Mouse (Mus musculus) CH12.LX (cell line): ENCODE results near the gene Pbxip1. TPM values are rescaled to one million over a fixed set of nuclear protein-coding genes. Genes with fewer than 3 reads are reported as not detected.

ENCODE experiments used
- DNase-seq: peaks from one replicate; pipeline ENCODE4 v3.0.0-alpha.2; 2013; ENCODE audit errors: extremely low read depth
- H3K27ac ChIP-seq: 2 replicates; pipeline ENCODE4 v1.5.1; 2012; ENCODE audit warnings: low read depth, mild to moderate bottlenecking, control low read depth, moderate library complexity; ENCODE audit not compliant: insufficient read depth
- H3K27me3 ChIP-seq: replicated peaks from 2 replicates; pipeline ENCODE3; 2012; ENCODE audit warnings: inconsistent platforms
- H3K36me3 ChIP-seq, 2 experiments: replicated peaks in 1 of 2; 2 replicates each; pipeline versions ENCODE3 to v1.6.1; 2012; ENCODE audit warnings: inconsistent platforms in 1 of 2, low read length in 1 of 2, mild to moderate bottlenecking in 1 of 2, mixed read lengths in 1 of 2, moderate library complexity in 1 of 2; ENCODE audit not compliant: control insufficient read depth in 1 of 2, insufficient read depth in 1 of 2
- H3K4me1 ChIP-seq, 2 experiments: 2 replicates each; pipeline ENCODE4 v1.6.1; 2012; ENCODE audit warnings: inconsistent platforms in 1 of 2, moderate library complexity in 1 of 2; ENCODE audit not compliant: insufficient read depth in 2 of 2, control insufficient read depth in 1 of 2
- H3K4me2 ChIP-seq: 2 replicates; pipeline ENCODE4 v1.6.1; 2012; ENCODE audit warnings: low read depth, mild to moderate bottlenecking, control low read depth; ENCODE audit not compliant: poor library complexity, insufficient read depth, severe bottlenecking
- H3K4me3 ChIP-seq, 3 experiments: fragments of 150-350 bp in 1 of 3; sonication (generic) in 1 of 3; replicated peaks in 1 of 3; 2 replicates each; pipeline versions ENCODE3 to v1.5.1; 2011 to 2012; ENCODE audit warnings: low read depth in 2 of 3, low read length in 2 of 3, mild to moderate bottlenecking in 2 of 3, moderate library complexity in 2 of 3, control low read depth in 1 of 3, improper control_type of control experiment in 1 of 3, inconsistent platforms in 1 of 3, mixed read lengths in 1 of 3; ENCODE audit not compliant: poor library complexity in 1 of 3
- H3K79me2 ChIP-seq: replicated peaks from 2 replicates; pipeline ENCODE4 v1.6.1; 2012; ENCODE audit warnings: mild to moderate bottlenecking, moderate library complexity; ENCODE audit not compliant: control insufficient read depth, poor library complexity, insufficient read depth, severe bottlenecking; ENCODE audit errors: extremely low read depth
- H3K9ac ChIP-seq: 2 replicates; pipeline ENCODE4 v1.6.1; 2012; ENCODE audit warnings: low read depth, mild to moderate bottlenecking, control low read depth, moderate library complexity; ENCODE audit not compliant: insufficient read depth
- H3K9me3 ChIP-seq: replicated peaks from 2 replicates; pipeline ENCODE3; 2012; ENCODE audit warnings: low read length, inconsistent platforms, mixed read lengths
- BHLHE40 ChIP-seq: IDR thresholded peaks from 2 replicates; pipeline ENCODE4 v1.6.1; 2011; ENCODE audit warnings: mild to moderate bottlenecking, low read depth, low read length, improper control_type of control experiment
- CHD1 ChIP-seq: IDR thresholded peaks from 2 replicates; pipeline ENCODE4 v1.6.1; 2012; ENCODE audit warnings: low read depth, low read length, improper control_type of control experiment, inconsistent platforms
- CHD2 ChIP-seq: IDR thresholded peaks from 2 replicates; pipeline ENCODE4 v1.6.1; 2011; ENCODE audit warnings: low read length, improper control_type of control experiment
- CTCF ChIP-seq, 2 experiments: IDR thresholded peaks in 1 of 2; conservative IDR thresholded peaks in 1 of 2; 2 replicates each; pipeline ENCODE4 v1.5.1; 2011 to 2012; ENCODE audit warnings: low read depth in 2 of 2, low read length in 2 of 2, improper control_type of control experiment in 1 of 2, inconsistent platforms in 1 of 2, mild to moderate bottlenecking in 1 of 2, moderate library complexity in 1 of 2
- ELF1 ChIP-seq: IDR thresholded peaks from 2 replicates; pipeline ENCODE4 v1.6.1; 2014; ENCODE audit warnings: low read depth, mild to moderate bottlenecking, inconsistent platforms, low read length, improper control_type of control experiment
- EP300 ChIP-seq: IDR thresholded peaks from 2 replicates; pipeline ENCODE4 v1.6.1; 2011; ENCODE audit warnings: low read length, improper control_type of control experiment
- ETS1 ChIP-seq: conservative IDR thresholded peaks from 2 replicates; pipeline ENCODE4 v1.6.1; 2012; ENCODE audit warnings: low read depth, mild to moderate bottlenecking, inconsistent platforms, low read length, improper control_type of control experiment, moderate library complexity
- GABPA ChIP-seq: IDR thresholded peaks from 2 replicates; pipeline ENCODE4 v1.6.1; 2012; ENCODE audit warnings: low read depth, low read length, improper control_type of control experiment, inconsistent platforms; ENCODE audit not compliant: insufficient replicate concordance
- HCFC1 ChIP-seq: IDR thresholded peaks from 2 replicates; pipeline ENCODE4 v1.6.1; 2012; ENCODE audit warnings: low read depth, mild to moderate bottlenecking, inconsistent platforms, low read length, improper control_type of control experiment
- IRF4 ChIP-seq: IDR thresholded peaks from 2 replicates; pipeline ENCODE4 v1.6.1; 2014; ENCODE audit warnings: low read depth, mild to moderate bottlenecking, inconsistent platforms, low read length, improper control_type of control experiment
- JUN ChIP-seq: IDR thresholded peaks from 2 replicates; pipeline ENCODE4 v1.6.1; 2011; ENCODE audit warnings: low read depth, mild to moderate bottlenecking, low read length, improper control_type of control experiment, moderate library complexity; ENCODE audit not compliant: insufficient read depth
- JUND ChIP-seq: conservative IDR thresholded peaks from 2 replicates; pipeline ENCODE4 v1.6.1; 2011; ENCODE audit warnings: low read depth, low read length, improper control_type of control experiment
- KAT2A ChIP-seq: IDR thresholded peaks from 2 replicates; pipeline ENCODE4 v1.6.1; 2012; ENCODE audit warnings: low read length, improper control_type of control experiment, inconsistent platforms; ENCODE audit not compliant: insufficient replicate concordance
- MAX ChIP-seq: IDR thresholded peaks from 2 replicates; pipeline ENCODE4 v1.6.1; 2011; ENCODE audit warnings: low read length, improper control_type of control experiment
- MAZ ChIP-seq: IDR thresholded peaks from 2 replicates; pipeline ENCODE4 v1.6.1; 2012; ENCODE audit warnings: low read depth, mild to moderate bottlenecking, inconsistent platforms, low read length, improper control_type of control experiment, moderate library complexity
- NELFE ChIP-seq: IDR thresholded peaks from 2 replicates; pipeline ENCODE4 v1.6.1; 2011; ENCODE audit warnings: low read depth, low read length, improper control_type of control experiment
- NRF1 ChIP-seq: IDR thresholded peaks from 2 replicates; pipeline ENCODE4 v1.6.1; 2014; ENCODE audit warnings: low read depth, mild to moderate bottlenecking, inconsistent platforms, low read length, improper control_type of control experiment, moderate library complexity
- PAX5 ChIP-seq: IDR thresholded peaks from 2 replicates; pipeline ENCODE4 v1.6.1; 2012; ENCODE audit warnings: low read length, inconsistent platforms, mixed read lengths
- POLR2A ChIP-seq: IDR thresholded peaks from 2 replicates; pipeline ENCODE4 v1.6.1; 2011; ENCODE audit warnings: low read depth, mild to moderate bottlenecking, improper control_type of control experiment, low read length
- RCOR1 ChIP-seq: conservative IDR thresholded peaks from 2 replicates; pipeline ENCODE4 v1.6.1; 2012; ENCODE audit warnings: low read depth, mild to moderate bottlenecking, inconsistent platforms, low read length, improper control_type of control experiment
- SIN3A ChIP-seq: IDR thresholded peaks from 2 replicates; pipeline ENCODE4 v1.6.1; 2012; ENCODE audit warnings: low read length, improper control_type of control experiment, inconsistent platforms
- SMC3 ChIP-seq: IDR thresholded peaks from 2 replicates; pipeline ENCODE4 v1.6.1; 2011; ENCODE audit warnings: low read depth, low read length, improper control_type of control experiment
- TBP ChIP-seq: conservative IDR thresholded peaks from 2 replicates; pipeline ENCODE4 v1.6.1; 2011; ENCODE audit warnings: low read depth, low read length, improper control_type of control experiment
- TCF12 ChIP-seq: IDR thresholded peaks from 2 replicates; pipeline ENCODE4 v1.6.1; 2014; ENCODE audit warnings: low read depth, mild to moderate bottlenecking, inconsistent platforms, low read length, improper control_type of control experiment
- UBTF ChIP-seq: IDR thresholded peaks from 2 replicates; pipeline ENCODE4 v1.6.1; 2012; ENCODE audit warnings: low read depth, mild to moderate bottlenecking, inconsistent platforms, low read length, improper control_type of control experiment, moderate library complexity
- USF1 ChIP-seq: IDR thresholded peaks from 2 replicates; pipeline ENCODE4 v1.6.1; 2014; ENCODE audit warnings: low read depth, mild to moderate bottlenecking, inconsistent platforms, low read length, improper control_type of control experiment
- ZC3H11A ChIP-seq: IDR thresholded peaks from 2 replicates; pipeline ENCODE4 v1.6.1; 2012; ENCODE audit warnings: low read depth, mild to moderate bottlenecking, inconsistent platforms, low read length, improper control_type of control experiment
- ZKSCAN1 ChIP-seq: IDR thresholded peaks from 2 replicates; pipeline ENCODE4 v1.6.1; 2012; ENCODE audit warnings: low read depth, inconsistent platforms, low read length, improper control_type of control experiment, borderline replicate concordance
- ZMIZ1 ChIP-seq: IDR thresholded peaks from 2 replicates; pipeline ENCODE4 v1.6.1; 2012; ENCODE audit warnings: low read depth, mild to moderate bottlenecking, inconsistent platforms, low read length, improper control_type of control experiment
- dilution Hi-C: fragments of 300-500 bp; cut with MboI; formaldehyde crosslinking; loops from 2 replicates; pipeline ENCODE4 v1.14.3; 2020; ENCODE audit warnings: low sequenced_read_pairs; ENCODE audit not compliant: extremely low pct_unique_long_range_greater_than_20kb, extremely low pct_ligation_motif_present
- in situ Hi-C: fragments of 300-500 bp; cut with MboI; formaldehyde crosslinking; loops from 3 replicates; pipeline ENCODE4 v1.14.3; 2019; ENCODE audit warnings: low sequenced_read_pairs, low pct_ligation_motif_present, low pct_unique_long_range_greater_than_20kb, mixed read lengths
- polyA plus RNA-seq: library from polyadenylated mRNA; unstranded; fragments of >175 nt; gene quantifications from 2 replicates; pipeline ENCODE4 v1.2.1, GENCODE M21; 2012; ENCODE audit warnings: low read depth; ENCODE audit not compliant: insufficient read length
- total RNA-seq, 2 experiments: library from RNA; depleted of rRNA; stranded (reverse); fragments of 300-350 nt in 1 of 2; fragments of >200 nt in 1 of 2; gene quantifications; 2 replicates each; pipeline ENCODE4 v1.2.3; 2012 to 2014

Gene Pbxip1
- total and polyA plus RNA-seq, 3 experiments: 14.1 to 18.4 (median 17.6) TPM

DNA sequence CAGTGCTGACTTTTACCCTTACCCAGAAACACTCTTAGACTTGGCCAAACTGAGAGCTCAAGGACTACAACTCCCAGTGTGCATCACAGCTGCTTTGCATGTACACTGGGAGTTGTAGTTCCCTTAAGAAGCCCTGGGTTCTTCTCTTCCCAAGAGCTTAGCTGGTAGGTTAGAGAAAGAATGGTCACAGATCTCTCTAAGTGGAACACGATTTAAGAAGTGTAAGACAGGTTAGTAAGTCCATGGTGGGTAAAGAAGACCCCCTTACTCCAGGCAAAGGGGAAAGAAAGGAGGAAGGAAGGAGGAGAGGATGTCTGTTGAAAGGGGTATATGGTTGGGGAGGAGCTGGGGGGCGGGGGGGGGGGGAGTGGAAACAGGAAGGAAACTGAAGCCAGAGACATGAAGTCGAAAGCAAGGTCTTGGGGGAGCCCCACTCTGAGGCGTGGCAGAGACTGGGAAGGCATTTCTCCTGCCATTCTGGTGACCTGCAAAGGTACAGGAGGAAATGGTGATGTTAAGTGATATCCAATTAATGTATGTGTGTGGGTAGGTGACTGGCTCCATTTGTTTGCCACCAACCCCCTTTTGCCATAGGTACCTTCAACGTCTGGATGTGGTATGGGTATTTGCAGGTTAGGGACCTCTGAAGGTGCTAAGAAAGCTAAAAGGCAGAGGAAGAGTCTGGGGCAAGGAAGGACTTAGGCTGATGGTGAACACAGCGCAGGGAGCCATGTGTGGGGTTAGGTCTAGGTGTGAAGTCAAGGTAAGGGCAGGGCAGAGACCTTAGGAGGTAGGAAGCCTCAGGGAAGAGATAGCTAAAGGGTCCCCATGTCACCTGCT lies 47.4 kb upstream of the Pbxip1 start (continued):
- TF ChIP-seq JUN (no peak), TCF12 (peak; percentile 48; the same call in 1 of the 2 replicates), SMC3 (no peak), USF1 (no peak), RCOR1 (0 out of 2 replicates have a peak, but pooled peaks have one; percentile 8), BHLHE40 (0 out of 2 replicates have a peak, but pooled peaks have one; percentile 22), ELF1 (peak; percentile 64), NRF1 (no peak; the same call in 1 of the 2 replicates), ZKSCAN1 (no peak), PAX5 (no peak), SIN3A (peak; percentile 39; the same call in 1 of the 2 replicates), GABPA (peak; percentile 78; the same call in 1 of the 2 replicates), MAZ (peak; percentile 86), ZMIZ1 (peak; percentile 29; the same call in 1 of the 2 replicates), CHD1 (no peak; the same call in 1 of the 2 replicates), HCFC1 (peak; percentile 100), ZC3H11A (no peak), TBP (0 out of 2 replicates have a peak, but pooled peaks have one; percentile 54), MAX (no peak), JUND (no peak), POLR2A (peak; percentile 68), CHD2 (no peak; the same call in 1 of the 2 replicates), ETS1 (no peak), NELFE (peak; percentile 31; the same call in 1 of the 2 replicates), CTCF (conservative IDR thresholded peaks at IDR 0.05 in 1 of 2, IDR thresholded peaks at IDR 0.05 in 1 of 2; ENCODE audit: low read depth in 2 of 2, low read length in 2 of 2) (no peak)
- TF ChIP-seq, all 38 proteins: peak for 16

DNA sequence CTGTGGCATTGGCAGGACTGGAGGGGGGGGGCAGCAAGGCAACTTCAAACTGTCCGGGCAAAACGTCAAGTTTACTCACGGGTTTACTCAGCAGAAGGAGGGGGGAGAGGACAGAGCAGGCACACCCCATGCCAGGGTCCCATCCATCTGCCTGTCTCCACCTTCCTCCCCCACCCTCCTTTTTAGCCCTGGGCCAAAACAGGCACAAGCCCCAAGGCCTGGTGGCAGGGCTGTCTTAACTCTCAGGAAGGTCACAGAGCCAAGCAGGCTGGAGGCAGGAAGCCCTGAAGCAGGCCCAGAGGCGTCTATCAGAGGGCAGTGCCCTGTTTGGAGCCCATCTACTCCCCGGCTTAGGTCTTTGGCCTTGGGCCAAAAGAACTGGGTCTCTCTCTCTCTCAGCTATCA lies 46.4 kb upstream of the Pbxip1 start:
- Histone ChIP-seq H3K9ac (peak overlapping the region; percentile 97), H3K4me2 (peak overlapping the region; percentile 79), H3K9me3 (no peaks in the 10 kb centered on the region), H3K36me3 (peaks cover 0 to 4% of the 10 kb centered on the region in 2 experiments), H3K27ac (peak overlapping the region; percentile 99), H3K4me1 (peaks cover 6 to 54% of the 10 kb centered on the region in 2 experiments), H3K4me3 (peak overlapping the region; percentile 51 to 59 (median 54)), H3K27me3 (no peaks in the 10 kb centered on the region), H3K79me2 (peaks cover 39% of the 10 kb centered on the region)
- in situ Hi-C loops: no loop called here
- dilution Hi-C loops: no loop called here
- DNase-seq: no peak
- TF ChIP-seq SIN3A (0 out of 2 replicates have a peak, but pooled peaks have one; percentile 0), NELFE (no peak), KAT2A (no peak), BHLHE40 (peak; percentile 7; the same call in 1 of the 2 replicates), EP300 (no peak), IRF4 (peak; percentile 74), UBTF (no peak), TCF12 (no peak), POLR2A (no peak)
